Mouse (Mus musculus) MEL (cell line): Measurements from ENCODE around the gene Rrp36. TPM values are rescaled to one million over a fixed set of nuclear protein-coding genes. Genes with fewer than 3 reads are reported as not detected.

Source experiments
- DNase-seq: peaks from one replicate; pipeline ENCODE4 v3.0.0; 2011; ENCODE audit warnings: low read depth, low spot score
- H3K27ac ChIP-seq: 2 replicates; pipeline ENCODE4 v1.5.1; 2012; ENCODE audit warnings: low read depth, mild to moderate bottlenecking, control low read depth, low read length, moderate library complexity; ENCODE audit not compliant: control insufficient read depth
- H3K27me3 ChIP-seq, 2 experiments: fragments of 150-350 bp in 1 of 2; sonication (generic) in 1 of 2; 2 replicates each; pipeline ENCODE4 v1.6.1; 2012; ENCODE audit warnings: low read length in 2 of 2, mild to moderate bottlenecking in 2 of 2, improper control_type of control experiment in 1 of 2, moderate library complexity in 1 of 2; ENCODE audit not compliant: insufficient read depth in 2 of 2, control insufficient read depth in 1 of 2
- H3K36me3 ChIP-seq, 2 experiments: 2 replicates each; pipeline ENCODE4 v1.6.1; 2012 to 2014; ENCODE audit warnings: low read length in 2 of 2, improper control_type of control experiment in 1 of 2, inconsistent platforms in 1 of 2, mild to moderate bottlenecking in 1 of 2; ENCODE audit not compliant: insufficient read depth in 2 of 2, control insufficient read depth in 1 of 2
- H3K4me1 ChIP-seq, 2 experiments: fragments of 150-350 bp in 1 of 2; sonication (generic) in 1 of 2; 2 replicates each; pipeline ENCODE4 v1.6.1; 2012; ENCODE audit warnings: low read length in 2 of 2, improper control_type of control experiment in 1 of 2, mild to moderate bottlenecking in 1 of 2; ENCODE audit not compliant: insufficient read depth in 2 of 2, control insufficient read depth in 1 of 2
- H3K4me3 ChIP-seq, 2 experiments: fragments of 150-350 bp in 1 of 2; sonication (generic) in 1 of 2; 2 replicates each; pipeline ENCODE4 v1.5.1; 2012; ENCODE audit warnings: low read depth in 2 of 2, low read length in 2 of 2, mild to moderate bottlenecking in 2 of 2, moderate library complexity in 2 of 2, control low read depth in 1 of 2, improper control_type of control experiment in 1 of 2; ENCODE audit not compliant: control insufficient read depth in 1 of 2, insufficient read depth in 1 of 2
- H3K79me2 ChIP-seq: 2 replicates; pipeline ENCODE4 v1.6.1; 2012; ENCODE audit warnings: mild to moderate bottlenecking, low read length, moderate library complexity; ENCODE audit not compliant: control insufficient read depth, poor library complexity, insufficient read depth
- H3K9ac ChIP-seq: 2 replicates; pipeline ENCODE4 v1.6.1; 2012; ENCODE audit warnings: low read depth, mild to moderate bottlenecking, control low read depth, low read length, moderate library complexity; ENCODE audit not compliant: control insufficient read depth, poor library complexity, severe bottlenecking
- H3K9me3 ChIP-seq: fragments of 150-350 bp; sonication (generic); replicated peaks from 2 replicates; pipeline ENCODE4 v1.6.1; 2012; ENCODE audit warnings: mild to moderate bottlenecking, low read length, improper control_type of control experiment, moderate library complexity; ENCODE audit not compliant: insufficient read depth
- BHLHE40 ChIP-seq: IDR thresholded peaks from 2 replicates; pipeline ENCODE4 v1.6.1; 2012; ENCODE audit warnings: low read depth, mild to moderate bottlenecking, inconsistent platforms, low read length, improper control_type of control experiment, borderline replicate concordance
- CHD1 ChIP-seq: IDR thresholded peaks from 2 replicates; pipeline ENCODE4 v1.6.1; 2012; ENCODE audit warnings: low read depth, mild to moderate bottlenecking, inconsistent platforms, low read length, improper control_type of control experiment
- CHD2 ChIP-seq: IDR thresholded peaks from 2 replicates; pipeline ENCODE4 v1.6.1; 2011; ENCODE audit warnings: low read length, improper control_type of control experiment
- CTCF ChIP-seq, 3 experiments: IDR thresholded peaks in 2 of 3; conservative IDR thresholded peaks in 1 of 3; 2 replicates each; pipeline ENCODE4 v1.5.1; 2011 to 2012; ENCODE audit warnings: low read length in 3 of 3, low read depth in 2 of 3, mild to moderate bottlenecking in 2 of 3, improper control_type of control experiment in 1 of 3, inconsistent platforms in 1 of 3, mixed read lengths in 1 of 3, moderate library complexity in 1 of 3; ENCODE audit not compliant: control insufficient read depth in 1 of 3, insufficient read depth in 1 of 3, poor library complexity in 1 of 3, severe bottlenecking in 1 of 3
- E2F4 ChIP-seq: IDR thresholded peaks from 2 replicates; pipeline ENCODE4 v1.6.1; 2011; ENCODE audit warnings: low read depth, low read length, improper control_type of control experiment, borderline replicate concordance
- ELF1 ChIP-seq: IDR thresholded peaks from 2 replicates; pipeline ENCODE4 v1.6.1; 2014; ENCODE audit warnings: low read depth, mild to moderate bottlenecking, inconsistent platforms, low read length, improper control_type of control experiment, moderate library complexity
- ETS1 ChIP-seq: IDR thresholded peaks from 2 replicates; pipeline ENCODE4 v1.6.1; 2012; ENCODE audit warnings: low read depth, mild to moderate bottlenecking, inconsistent platforms, low read length, improper control_type of control experiment, moderate library complexity
- GABPA ChIP-seq: IDR thresholded peaks from 2 replicates; pipeline ENCODE4 v1.6.1; 2012; ENCODE audit warnings: low read depth, mild to moderate bottlenecking, inconsistent platforms, low read length, improper control_type of control experiment, moderate library complexity
- GATA1 ChIP-seq: IDR thresholded peaks from 2 replicates; pipeline ENCODE4 v1.6.1; 2011; ENCODE audit warnings: low read depth, low read length, improper control_type of control experiment
- JUND ChIP-seq: IDR thresholded peaks from 2 replicates; pipeline ENCODE4 v1.6.1; 2011; ENCODE audit warnings: low read depth, mild to moderate bottlenecking, improper control_type of control experiment, low read length
- KAT2A ChIP-seq: conservative IDR thresholded peaks from 2 replicates; pipeline ENCODE4 v1.6.1; 2012; ENCODE audit warnings: low read depth, low read length, improper control_type of control experiment, inconsistent platforms
- MAFK ChIP-seq: IDR thresholded peaks from 2 replicates; pipeline ENCODE4 v1.6.1; 2011; ENCODE audit warnings: low read depth, mild to moderate bottlenecking, low read length, improper control_type of control experiment, borderline replicate concordance
- MEF2A ChIP-seq: IDR thresholded peaks from 2 replicates; pipeline ENCODE4 v1.6.1; 2014; ENCODE audit warnings: low read depth, mild to moderate bottlenecking, inconsistent platforms, low read length, improper control_type of control experiment; ENCODE audit not compliant: poor library complexity, insufficient replicate concordance, severe bottlenecking; ENCODE audit errors: extremely low read depth
- NELFE ChIP-seq: IDR thresholded peaks from 2 replicates; pipeline ENCODE4 v1.6.1; 2011; ENCODE audit warnings: low read depth, low read length, improper control_type of control experiment
- POLR2A ChIP-seq, 2 experiments: IDR thresholded peaks; 2 replicates each; pipeline ENCODE4 v1.6.1; 2011 to 2012; ENCODE audit warnings: low read length in 2 of 2, mild to moderate bottlenecking in 2 of 2, control low read depth in 1 of 2, improper control_type of control experiment in 1 of 2, low read depth in 1 of 2, moderate library complexity in 1 of 2; ENCODE audit not compliant: control insufficient read depth in 1 of 2, insufficient read depth in 1 of 2, poor library complexity in 1 of 2
- RAD21 ChIP-seq: IDR thresholded peaks from 2 replicates; pipeline ENCODE4 v1.6.1; 2011; ENCODE audit warnings: mild to moderate bottlenecking, low read depth, low read length, improper control_type of control experiment
- RCOR1 ChIP-seq: IDR thresholded peaks from 2 replicates; pipeline ENCODE4 v1.6.1; 2012; ENCODE audit warnings: low read depth, mild to moderate bottlenecking, inconsistent platforms, low read length, improper control_type of control experiment
- SMC3 ChIP-seq: IDR thresholded peaks from 2 replicates; pipeline ENCODE4 v1.6.1; 2011; ENCODE audit warnings: low read depth, low read length, improper control_type of control experiment
- TAL1 ChIP-seq: IDR thresholded peaks from 2 replicates; pipeline ENCODE4 v1.6.1; 2012; ENCODE audit warnings: mild to moderate bottlenecking, inconsistent platforms, low read length, moderate library complexity, mixed read lengths
- TCF12 ChIP-seq: IDR thresholded peaks from 2 replicates; pipeline ENCODE4 v1.6.1; 2014; ENCODE audit warnings: low read depth, mild to moderate bottlenecking, inconsistent platforms, low read length, improper control_type of control experiment, moderate library complexity
- USF2 ChIP-seq, 2 experiments: IDR thresholded peaks; 2 replicates each; pipeline ENCODE4 v1.6.1; 2011 to 2012; ENCODE audit warnings: improper control_type of control experiment in 2 of 2, low read length in 2 of 2, borderline replicate concordance in 1 of 2, inconsistent platforms in 1 of 2, low read depth in 1 of 2, mild to moderate bottlenecking in 1 of 2; ENCODE audit not compliant: insufficient read depth in 1 of 2
- ZKSCAN1 ChIP-seq: IDR thresholded peaks from 2 replicates; pipeline ENCODE4 v1.6.1; 2012; ENCODE audit warnings: low read depth, mild to moderate bottlenecking, inconsistent platforms, low read length, improper control_type of control experiment, moderate library complexity
- ZMIZ1 ChIP-seq: IDR thresholded peaks from 2 replicates; pipeline ENCODE4 v1.6.1; 2012; ENCODE audit warnings: low read depth, mild to moderate bottlenecking, inconsistent platforms, low read length, improper control_type of control experiment, moderate library complexity
- polyA plus RNA-seq, 2 experiments: library from polyadenylated mRNA; stranded (reverse) in 1 of 2; unstranded in 1 of 2; fragments of >175 nt in 1 of 2; fragments of >200 nt in 1 of 2; gene quantifications; 2 replicates each; pipeline versions ENCODE4 v1.2.1 to v1.2.4; 2012; ENCODE audit warnings: low replicate concordance in 2 of 2, low read depth in 1 of 2; ENCODE audit not compliant: insufficient read length in 2 of 2, insufficient read depth in 1 of 2, missing spikeins in 1 of 2
- total RNA-seq: library from RNA; depleted of rRNA; stranded (reverse); fragments of 300-350 nt; gene quantifications from 2 replicates; pipeline ENCODE4 v1.2.3, GENCODE M21; 2012

Rrp36 gene
- total and polyA plus RNA-seq, 3 experiments = 51.2 to 55.3 TPM; not detected in 1

- Histone ChIP-seq H3K9me3 (no peaks in the 10 kb centered on the region), H3K27ac (no peak overlapping the region), H3K79me2 (0 out of 2 replicates have a peak, but pooled peaks cover under 1% of the 10 kb centered on the region), H3K36me3 (no peaks in the 10 kb centered on the region; a peak in 1 of 4 replicates), H3K4me1 (no peaks in the 10 kb centered on the region), H3K27me3 (no peaks in the 10 kb centered on the region), H3K4me3 (no peak overlapping the region), H3K9ac (no peak overlapping the region)
- DNase-seq = no peak
- TF ChIP-seq CHD2 (no peak), GABPA (no peak), TAL1 (no peak), ZKSCAN1 (no peak), MEF2A (no peak), ZMIZ1 (no peak), SMC3 (no peak), NELFE (no peak), TCF12 (no peak)
Observed at GRCm38 (mm10) chr17:46667712-46668111, 6.4 kb downstream of the Rrp36 start.

GRCm38 (mm10) chr17:46662730-46663129 is 11.4 kb downstream of the Rrp36 start:
- H3K27ac ChIP-seq = no peak overlapping the region
- no peaks in the 10 kb centered on the region for H3K79me2 ChIP-seq
- H3K4me3 ChIP-seq = no peak overlapping the region
- H3K27me3 ChIP-seq = no peaks in the 10 kb centered on the region
- H3K4me1 ChIP-seq = no peaks in the 10 kb centered on the region
- TF ChIP-seq RAD21 (no peak), CHD1 (no peak), MAFK (no peak), CHD2 (no peak), KAT2A (no peak), CTCF (IDR thresholded peaks at IDR 0.05 in 2 of 3, conservative IDR thresholded peaks at IDR 0.05 in 1 of 3; ENCODE audit: control insufficient read depth in 1 of 3, insufficient read depth in 1 of 3, low read depth in 2 of 3, low read length in 3 of 3, poor library complexity in 1 of 3, severe bottlenecking in 1 of 3) (no peak), ELF1 (no peak), SMC3 (no peak), ETS1 (no peak), ZKSCAN1 (no peak), E2F4 (no peak), GABPA (no peak), MEF2A (no peak), GATA1 (no peak), USF2 (IDR thresholded peaks at IDR 0.05; ENCODE audit: borderline replicate concordance in 1 of 2, insufficient read depth in 1 of 2, low read depth in 1 of 2, low read length in 2 of 2) (no peak), POLR2A (IDR thresholded peaks at IDR 0.05; ENCODE audit: control insufficient read depth in 1 of 2, insufficient read depth in 1 of 2, low read depth in 1 of 2, low read length in 2 of 2, poor library complexity in 1 of 2) (no peak), RCOR1 (no peak), JUND (no peak), BHLHE40 (no peak)
- no peak for DNase-seq
- no peaks in the 10 kb centered on the region; a peak in 1 of 4 replicates for H3K36me3 ChIP-seq
- no peaks in the 10 kb centered on the region for H3K9me3 ChIP-seq
- H3K9ac ChIP-seq = no peak overlapping the region
